Mouse (Mus musculus): ENCODE results near the gene Sesn3. TPM values are rescaled to one million over a fixed set of nuclear protein-coding genes. Genes with fewer than 3 reads are reported as not detected.

Sesn3 gene
- polyA plus RNA-seq, 1 experiment from 2014 or later: 33.4 TPM

DNA sequence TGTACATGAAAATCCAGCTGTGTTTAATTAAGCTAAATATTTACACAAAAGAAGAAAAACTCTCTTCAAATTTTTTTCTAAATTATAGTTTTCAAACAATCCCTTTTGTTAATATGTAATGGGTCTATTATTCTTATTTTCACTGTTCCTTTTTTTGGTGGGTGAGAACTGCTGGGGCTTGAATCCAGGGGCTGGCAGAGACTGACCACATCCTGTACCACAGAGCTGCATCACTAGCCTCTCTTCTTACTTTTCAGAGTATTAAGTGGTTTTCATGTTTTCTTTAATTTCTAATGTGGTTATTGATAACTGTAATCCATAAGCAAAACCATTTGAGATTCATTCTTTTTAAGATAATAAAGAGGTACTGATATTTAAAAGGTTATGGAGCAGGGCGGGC, 19.0 kb downstream of the Sesn3 start:
- H3K4me1 ChIP-seq (replicated peaks; ENCODE audit: control insufficient read depth, insufficient read depth, low read length): no peaks in the 10 kb centered on the region
- H3K27me3 ChIP-seq (ENCODE audit: control insufficient read depth, insufficient read depth, low read length): no peaks in the 10 kb centered on the region
- DNase-seq (ENCODE audit: low spot score): no peak
- H3K4me3 ChIP-seq (ENCODE audit: low read depth, low read length): no peak overlapping the region
- 97% methylated on average over 1 of the region's 1 CpGs for WGBS
- H3K9me3 ChIP-seq (ENCODE audit: control insufficient read depth, low read length): no peaks in the 10 kb centered on the region
- no peak overlapping the region for H3K4me2 ChIP-seq (replicated peaks; ENCODE audit: low read depth, low read length)
- no peak overlapping the region for H3K9ac ChIP-seq (ENCODE audit: low read depth, low read length)
- no peaks in the 10 kb centered on the region for H3K36me3 ChIP-seq (ENCODE audit: control insufficient read depth, insufficient read depth, low read length)
- no peak overlapping the region for H3K27ac ChIP-seq (ENCODE audit: low read depth, low read length)
- ATAC-seq (ENCODE audit: low FRiP score): no peak

DNA sequence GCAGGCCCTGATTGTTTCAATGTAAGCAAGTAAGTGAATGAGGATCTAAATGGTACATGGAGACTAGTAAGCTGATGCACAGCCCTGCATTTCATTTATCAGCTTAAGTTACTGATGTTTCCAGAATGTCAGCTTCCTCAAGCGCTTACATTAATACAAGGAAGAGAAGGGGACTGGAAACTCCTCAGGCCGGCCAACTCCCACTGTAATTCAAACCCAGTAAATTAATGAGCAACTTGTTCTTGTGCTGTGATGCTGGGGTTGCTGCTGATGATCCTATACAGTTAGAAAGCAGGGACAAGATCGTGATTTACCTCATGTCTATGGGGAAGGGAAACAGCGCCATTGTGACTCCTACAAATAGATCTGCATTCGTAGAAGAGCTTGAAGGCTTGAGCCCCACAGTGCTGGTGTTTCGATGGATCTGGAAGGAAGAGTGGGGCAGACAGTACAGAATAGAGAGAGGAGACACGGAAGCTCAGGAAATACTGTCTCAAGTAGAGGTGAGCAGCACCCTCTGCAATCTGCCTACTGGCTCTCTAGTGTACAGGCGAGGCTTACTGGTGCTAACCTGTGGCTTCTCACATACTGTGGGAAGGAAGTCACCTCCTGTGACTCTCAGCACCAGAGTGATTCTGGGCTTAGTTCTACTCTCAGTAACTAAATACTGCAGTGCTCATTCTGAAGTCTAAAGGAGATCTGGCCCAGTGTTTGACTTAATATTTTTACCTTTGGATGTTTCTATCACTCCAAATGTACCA, 21.0 kb downstream of the Sesn3 start:
- no peak for DNase-seq (ENCODE audit: low spot score)
- Histone ChIP-seq H3K27ac (ENCODE audit: low read depth, low read length) (no peak overlapping the region), H3K4me3 (ENCODE audit: low read depth, low read length) (no peak overlapping the region), H3K4me1 (replicated peaks; ENCODE audit: control insufficient read depth, insufficient read depth, low read length) (no peaks in the 10 kb centered on the region), H3K9ac (ENCODE audit: low read depth, low read length) (no peak overlapping the region), H3K27me3 (ENCODE audit: control insufficient read depth, insufficient read depth, low read length) (no peaks in the 10 kb centered on the region), H3K36me3 (ENCODE audit: control insufficient read depth, insufficient read depth, low read length) (no peaks in the 10 kb centered on the region), H3K9me3 (ENCODE audit: control insufficient read depth, low read length) (no peaks in the 10 kb centered on the region), H3K4me2 (replicated peaks; ENCODE audit: low read depth, low read length) (no peak overlapping the region)
- no peak for ATAC-seq (ENCODE audit: low FRiP score)
- WGBS: 94% methylated on average over 8 of the region's 8 CpGs

DNA sequence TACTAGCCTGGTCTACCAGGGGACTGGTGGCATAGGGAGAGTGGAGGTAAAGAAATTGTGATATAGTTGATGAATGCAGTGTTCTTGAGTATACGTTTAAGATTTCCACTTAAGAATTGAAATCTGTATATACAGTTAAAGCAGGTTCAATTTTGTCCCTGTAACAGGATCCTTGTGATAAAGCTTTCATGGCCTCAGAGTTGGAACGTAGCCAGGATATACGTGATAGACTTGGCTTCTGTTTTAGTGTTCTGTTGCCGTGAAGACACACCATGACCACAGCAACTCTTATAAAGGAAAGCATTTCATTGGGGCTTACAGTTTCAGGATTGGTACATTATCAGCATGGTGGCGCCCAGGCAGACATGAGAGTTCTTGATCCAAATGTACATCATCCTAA, 22.3 kb downstream of the Sesn3 start:
- H3K9me3 ChIP-seq (ENCODE audit: control insufficient read depth, low read length): no peaks in the 10 kb centered on the region
- H3K4me3 ChIP-seq (ENCODE audit: low read depth, low read length): no peak overlapping the region
- no peak overlapping the region for H3K9ac ChIP-seq (ENCODE audit: low read depth, low read length)
- DNase-seq (ENCODE audit: low spot score): no peak
- H3K4me2 ChIP-seq (replicated peaks; ENCODE audit: low read depth, low read length): no peak overlapping the region
- no peaks in the 10 kb centered on the region for H3K4me1 ChIP-seq (replicated peaks; ENCODE audit: control insufficient read depth, insufficient read depth, low read length)
- WGBS: 91% methylated on average over 5 of the region's 5 CpGs
- H3K36me3 ChIP-seq (ENCODE audit: control insufficient read depth, insufficient read depth, low read length): no peaks in the 10 kb centered on the region
- no peaks in the 10 kb centered on the region for H3K27me3 ChIP-seq (ENCODE audit: control insufficient read depth, insufficient read depth, low read length)
- H3K27ac ChIP-seq (ENCODE audit: low read depth, low read length): no peak overlapping the region
- no peak for ATAC-seq (ENCODE audit: low FRiP score)

DNA sequence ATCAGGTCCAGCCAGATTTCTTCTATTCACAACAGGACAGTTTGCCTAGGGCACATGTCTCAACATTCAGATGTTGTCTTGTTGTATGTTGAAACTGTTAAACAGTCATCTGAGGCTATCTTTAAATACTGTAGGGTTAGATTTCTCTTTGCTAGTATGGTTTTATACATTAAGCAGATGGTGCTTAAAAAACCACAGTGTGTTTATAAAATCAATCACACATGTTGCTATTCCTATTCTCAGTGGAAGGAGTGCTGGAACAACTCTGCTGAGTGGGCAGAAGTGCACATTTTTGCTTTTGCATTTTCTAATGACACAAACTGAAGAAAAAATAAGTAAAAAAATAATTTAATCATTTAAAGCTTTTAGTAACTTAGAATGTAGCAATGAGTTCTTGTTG, 25.0 kb downstream of the Sesn3 start:
- Histone ChIP-seq H3K4me3 (ENCODE audit: low read depth, low read length) (no peak overlapping the region), H3K36me3 (ENCODE audit: control insufficient read depth, insufficient read depth, low read length) (no peaks in the 10 kb centered on the region), H3K4me2 (replicated peaks; ENCODE audit: low read depth, low read length) (no peak overlapping the region), H3K9me3 (ENCODE audit: control insufficient read depth, low read length) (no peaks in the 10 kb centered on the region), H3K27ac (ENCODE audit: low read depth, low read length) (no peak overlapping the region), H3K27me3 (ENCODE audit: control insufficient read depth, insufficient read depth, low read length) (no peaks in the 10 kb centered on the region), H3K4me1 (replicated peaks; ENCODE audit: control insufficient read depth, insufficient read depth, low read length) (no peaks in the 10 kb centered on the region; the same call in 1 of the 2 replicates), H3K9ac (ENCODE audit: low read depth, low read length) (no peak overlapping the region)
- no peak for DNase-seq (ENCODE audit: low spot score)
- no peak for ATAC-seq (ENCODE audit: low FRiP score)

DNA sequence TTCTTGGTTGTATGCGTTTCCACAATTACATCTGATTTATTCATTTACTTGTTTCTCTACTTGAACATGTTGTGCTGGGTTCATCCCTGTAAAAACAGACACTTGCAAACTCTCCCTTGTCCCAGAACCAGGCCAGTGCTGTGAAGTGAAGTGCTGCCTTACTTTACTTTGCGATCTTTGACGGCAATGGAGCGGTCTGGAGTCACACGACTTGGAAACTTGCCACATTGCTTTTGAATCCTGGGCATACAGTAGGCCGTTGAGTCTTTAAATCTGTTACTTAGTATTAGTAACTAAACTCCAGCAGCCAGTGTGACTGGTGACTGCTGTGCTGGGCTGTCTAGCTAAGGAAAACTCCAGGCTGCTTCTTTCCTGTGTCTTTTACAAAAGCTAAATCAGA, 25.9 kb downstream of the Sesn3 start:
- Histone ChIP-seq H3K27me3 (ENCODE audit: control insufficient read depth, insufficient read depth, low read length) (no peaks in the 10 kb centered on the region), H3K9me3 (ENCODE audit: control insufficient read depth, low read length) (no peaks in the 10 kb centered on the region), H3K4me1 (replicated peaks; ENCODE audit: control insufficient read depth, insufficient read depth, low read length) (no peaks in the 10 kb centered on the region; the same call in 1 of the 2 replicates), H3K27ac (ENCODE audit: low read depth, low read length) (no peak overlapping the region), H3K4me2 (replicated peaks; ENCODE audit: low read depth, low read length) (no peak overlapping the region), H3K4me3 (ENCODE audit: low read depth, low read length) (no peak overlapping the region), H3K9ac (ENCODE audit: low read depth, low read length) (no peak overlapping the region), H3K36me3 (ENCODE audit: control insufficient read depth, insufficient read depth, low read length) (no peaks in the 10 kb centered on the region)
- 94% methylated on average over 6 of the region's 6 CpGs for WGBS
- ATAC-seq (ENCODE audit: low FRiP score) (no peak), DNase-seq (ENCODE audit: low spot score) (no peak)

DNA sequence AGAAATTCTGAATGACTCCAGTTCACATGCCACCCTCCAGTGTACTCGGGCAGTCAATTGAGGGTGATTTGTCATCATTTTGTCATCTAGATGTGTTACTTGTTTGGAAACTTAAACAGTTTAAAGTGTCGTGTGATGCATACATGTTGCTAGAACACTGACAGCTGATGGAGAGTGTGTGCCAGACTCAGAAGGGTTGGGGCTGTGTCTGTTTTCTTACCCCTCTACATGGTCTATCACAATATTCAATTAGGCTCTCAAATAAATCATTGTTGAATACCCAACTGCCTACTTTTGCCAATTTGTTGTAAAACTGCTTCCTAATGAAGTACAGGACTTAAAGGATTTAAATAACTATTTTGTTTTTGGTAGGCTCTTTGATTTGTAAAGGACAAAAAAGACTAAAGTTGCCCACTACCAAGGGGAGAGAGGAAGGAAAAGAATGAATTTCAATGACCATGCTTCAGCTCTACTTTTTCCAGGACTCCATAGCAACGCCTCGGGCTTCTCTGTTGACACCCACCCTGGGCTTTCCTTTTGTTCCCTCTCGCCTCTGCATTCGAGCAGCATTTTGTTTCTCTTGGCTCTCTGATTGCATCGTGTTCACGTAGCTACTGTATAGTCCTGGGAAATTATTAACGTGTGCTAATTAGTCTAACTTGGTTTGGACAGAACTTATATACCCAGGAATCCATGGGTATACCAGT, 29.5 kb downstream of the Sesn3 start:
- Histone ChIP-seq H3K4me3 (ENCODE audit: low read depth, low read length) (no peak overlapping the region), H3K27ac (ENCODE audit: low read depth, low read length) (peak overlapping the region; percentile 7; the same call in 1 of the 2 replicates), H3K9ac (ENCODE audit: low read depth, low read length) (no peak overlapping the region), H3K4me1 (replicated peaks; ENCODE audit: control insufficient read depth, insufficient read depth, low read length) (no peaks in the 10 kb centered on the region; the same call in 1 of the 2 replicates), H3K36me3 (ENCODE audit: control insufficient read depth, insufficient read depth, low read length) (no peaks in the 10 kb centered on the region), H3K4me2 (replicated peaks; ENCODE audit: low read depth, low read length) (no peak overlapping the region), H3K9me3 (ENCODE audit: control insufficient read depth, low read length) (no peaks in the 10 kb centered on the region), H3K27me3 (ENCODE audit: control insufficient read depth, insufficient read depth, low read length) (no peaks in the 10 kb centered on the region)
- 34% methylated on average over 9 of the region's 9 CpGs for WGBS
- peak; percentile 40 for DNase-seq (ENCODE audit: low spot score)
- ATAC-seq (ENCODE audit: low FRiP score): peak; percentile 76

DNA sequence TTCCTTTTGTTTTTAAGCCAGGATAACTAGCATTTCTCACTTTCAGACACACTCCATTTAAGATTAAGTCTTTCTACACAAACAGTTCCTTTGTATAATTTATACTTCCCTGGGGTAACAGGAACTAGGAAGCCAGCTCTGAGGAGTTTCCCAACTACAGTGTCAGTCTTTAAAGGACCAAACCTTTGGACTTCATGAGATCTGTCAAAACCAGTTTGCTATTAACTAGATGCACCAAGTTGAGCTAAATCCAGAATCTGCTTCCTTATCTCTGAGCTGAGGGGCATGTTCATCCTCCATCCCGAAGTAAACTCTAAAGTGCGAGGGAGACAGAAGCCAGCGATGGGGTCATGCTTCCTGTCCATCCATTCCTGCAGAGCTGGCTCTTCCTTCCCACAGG, 32.5 kb downstream of the Sesn3 start:
- no peak overlapping the region for H3K9ac ChIP-seq (ENCODE audit: low read depth, low read length)
- H3K4me2 ChIP-seq (replicated peaks; ENCODE audit: low read depth, low read length): no peak overlapping the region
- H3K27me3 ChIP-seq (ENCODE audit: control insufficient read depth, insufficient read depth, low read length): no peaks in the 10 kb centered on the region
- ATAC-seq (ENCODE audit: low FRiP score) (no peak), DNase-seq (ENCODE audit: low spot score) (no peak)
- no peaks in the 10 kb centered on the region for H3K9me3 ChIP-seq (ENCODE audit: control insufficient read depth, low read length)
- H3K4me1 ChIP-seq (replicated peaks; ENCODE audit: control insufficient read depth, insufficient read depth, low read length): no peaks in the 10 kb centered on the region; the same call in 1 of the 2 replicates
- H3K4me3 ChIP-seq (ENCODE audit: low read depth, low read length): no peak overlapping the region
- 94% methylated on average over 3 of the region's 3 CpGs for WGBS
- no peak overlapping the region for H3K27ac ChIP-seq (ENCODE audit: low read depth, low read length)
- H3K36me3 ChIP-seq (ENCODE audit: control insufficient read depth, insufficient read depth, low read length): no peaks in the 10 kb centered on the region

DNA sequence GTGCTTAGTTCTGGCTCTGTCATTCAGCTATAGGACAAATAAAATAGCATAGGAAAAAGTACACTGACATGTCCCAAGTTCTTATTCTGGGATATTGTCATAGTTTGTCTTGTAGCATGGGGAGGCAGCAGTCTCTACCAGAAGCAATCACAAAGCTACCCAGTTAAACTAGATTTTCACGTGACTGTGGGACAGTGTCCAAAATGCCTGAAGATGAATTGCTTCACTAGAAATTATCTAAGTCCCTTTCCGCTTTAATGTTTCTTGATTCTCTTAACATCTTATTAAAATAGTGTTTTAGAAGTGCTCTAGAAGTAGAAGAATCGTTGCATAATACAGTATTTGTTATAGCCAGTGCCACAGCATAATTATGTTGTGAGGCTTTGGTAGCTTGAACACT, 39.1 kb downstream of the Sesn3 start:
- no peak overlapping the region for H3K4me2 ChIP-seq (replicated peaks; ENCODE audit: low read depth, low read length)
- H3K4me1 ChIP-seq (replicated peaks; ENCODE audit: control insufficient read depth, insufficient read depth, low read length): no peaks in the 10 kb centered on the region
- ATAC-seq (ENCODE audit: low FRiP score) (no peak), DNase-seq (ENCODE audit: low spot score) (no peak)
- no peaks in the 10 kb centered on the region for H3K27me3 ChIP-seq (ENCODE audit: control insufficient read depth, insufficient read depth, low read length)
- H3K36me3 ChIP-seq (ENCODE audit: control insufficient read depth, insufficient read depth, low read length): no peaks in the 10 kb centered on the region
- H3K9ac ChIP-seq (ENCODE audit: low read depth, low read length): no peak overlapping the region
- no peaks in the 10 kb centered on the region for H3K9me3 ChIP-seq (ENCODE audit: control insufficient read depth, low read length)
- no peak overlapping the region for H3K4me3 ChIP-seq (ENCODE audit: low read depth, low read length)
- H3K27ac ChIP-seq (ENCODE audit: low read depth, low read length): no peak overlapping the region
- 87% methylated on average over 3 of the region's 3 CpGs for WGBS

DNA sequence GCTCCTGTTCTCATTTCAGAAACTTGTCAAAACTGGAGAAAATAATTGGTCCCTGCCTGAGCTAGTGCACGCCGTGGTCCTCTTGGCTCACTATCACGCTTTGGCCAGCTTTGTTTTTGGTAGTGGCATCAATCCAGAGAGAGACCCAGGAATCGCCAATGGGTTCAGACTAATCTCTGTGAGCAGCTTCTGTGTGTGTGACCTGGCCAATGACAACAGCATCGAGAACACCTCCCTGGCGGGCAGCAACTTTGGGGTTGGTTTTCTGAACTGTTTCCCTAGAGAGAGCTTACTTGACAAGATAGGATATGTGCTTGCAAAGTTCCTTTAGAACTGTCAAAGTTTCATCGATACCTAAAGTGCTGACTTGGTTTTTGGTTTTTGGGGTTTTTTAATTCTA, 39.6 kb downstream of the Sesn3 start:
- DNase-seq (ENCODE audit: low spot score) (no peak), ATAC-seq (ENCODE audit: low FRiP score) (no peak)
- Histone ChIP-seq H3K27ac (ENCODE audit: low read depth, low read length) (no peak overlapping the region), H3K9ac (ENCODE audit: low read depth, low read length) (no peak overlapping the region), H3K27me3 (ENCODE audit: control insufficient read depth, insufficient read depth, low read length) (no peaks in the 10 kb centered on the region), H3K36me3 (ENCODE audit: control insufficient read depth, insufficient read depth, low read length) (no peaks in the 10 kb centered on the region), H3K4me2 (replicated peaks; ENCODE audit: low read depth, low read length) (no peak overlapping the region), H3K4me1 (replicated peaks; ENCODE audit: control insufficient read depth, insufficient read depth, low read length) (no peaks in the 10 kb centered on the region), H3K9me3 (ENCODE audit: control insufficient read depth, low read length) (no peaks in the 10 kb centered on the region), H3K4me3 (ENCODE audit: low read depth, low read length) (no peak overlapping the region)
- WGBS: 91% methylated on average over 7 of the region's 7 CpGs

Measured in hindbrain, embryonic 11.5 days (tissue).